Mouse (Mus musculus): ENCODE measurements around the gene Fnbp1. TPM values are rescaled to one million over a fixed set of nuclear protein-coding genes. Genes with fewer than 3 reads are reported as not detected.

Fnbp1 gene
- total RNA-seq, 2 experiments from 2014 or later: 75.3 to 77.3 TPM

DNA sequence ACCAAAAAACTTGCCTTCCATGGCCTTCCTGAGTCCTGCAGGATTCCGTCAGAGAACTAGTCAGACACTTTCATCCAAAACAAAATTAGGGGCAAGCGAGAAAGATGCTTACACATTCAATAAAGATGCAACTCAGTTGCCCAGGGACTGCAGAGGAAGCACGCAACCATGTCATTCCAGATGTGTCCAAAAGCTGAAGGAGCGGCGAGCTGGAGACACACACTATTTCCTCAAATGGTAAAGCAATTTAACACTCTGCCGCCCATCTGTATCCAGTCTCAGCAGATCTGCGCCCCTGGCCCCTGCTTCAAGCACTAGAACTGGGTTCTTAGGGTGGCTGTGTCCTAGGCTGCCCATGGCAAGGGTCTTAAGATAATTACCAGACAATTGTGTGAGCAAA, 66.0 kb downstream of the Fnbp1 start:
- no peak for DNase-seq

GRCm38 (mm10) chr2:31075168-31075567, 66.6 kb downstream of the Fnbp1 start:
- DNase-seq: no peak
- intact Hi-C loops (cut with DNase I): loop anchor here (10.0 kb wide), 1 partner anchor 70 kb away; the partner anchor contains the start of gene Fnbp1

More for the DNA sequence above, 66.0 kb downstream of the Fnbp1 start:
- intact Hi-C loops (cut with DNase I): loop anchor here (10.0 kb wide), 1 partner anchor 69 kb away; the partner anchor contains the start of gene Fnbp1

- DNase-seq: no peak
- intact Hi-C loops (cut with DNase I): no loop called here
Observed at GRCm38 (mm10) chr2:31069506-31069905, 72.3 kb downstream of the Fnbp1 start.

GRCm38 (mm10) chr2:31069114-31069445, 72.7 kb downstream of the Fnbp1 start:
- DNase-seq: no peak
- intact Hi-C loops (cut with DNase I): no loop called here

GRCm38 (mm10) chr2:31068246-31069113, 73.3 kb downstream of the Fnbp1 start:
- peak; percentile 66 for DNase-seq

GRCm38 (mm10) chr2:31067696-31068245, 74.0 kb downstream of the Fnbp1 start:
- intact Hi-C loops (cut with DNase I): no loop called here
- DNase-seq: no peak

More at GRCm38 (mm10) chr2:31068246-31069113, 73.3 kb downstream of the Fnbp1 start:
- intact Hi-C loops (cut with DNase I): no loop called here

DNA sequence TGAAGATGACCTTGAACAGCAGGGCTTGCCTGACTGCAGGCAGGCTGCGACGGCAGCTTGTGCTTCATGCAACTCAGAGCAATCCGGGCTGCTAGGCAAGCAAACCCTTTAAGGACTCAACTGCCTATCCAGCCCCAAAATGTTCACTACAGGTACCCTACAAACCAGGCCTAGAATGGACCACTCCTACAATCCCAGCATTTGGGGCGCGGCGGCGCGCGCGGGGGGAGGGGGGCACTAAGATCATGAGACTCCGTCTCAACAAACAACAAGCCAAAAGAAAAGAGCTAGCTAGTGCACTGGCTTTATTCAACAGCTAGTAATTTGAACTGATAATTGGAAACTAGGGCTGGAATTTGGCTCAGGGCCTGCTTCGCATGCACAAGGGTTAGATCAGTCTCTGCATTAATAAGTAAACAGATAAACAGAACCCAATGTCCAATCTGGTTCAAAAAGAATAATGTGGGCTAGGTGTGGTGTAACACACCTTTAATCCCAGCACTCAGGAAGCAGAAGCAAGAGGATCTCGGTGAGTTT, 74.7 kb downstream of the Fnbp1 start:
- DNase-seq: no peak
- intact Hi-C loops (cut with DNase I): no loop called here

GRCm38 (mm10) chr2:31066019-31066789, 75.6 kb downstream of the Fnbp1 start:
- DNase-seq: peak; percentile 90
- intact Hi-C loops (cut with DNase I): no loop called here

- intact Hi-C loops (cut with DNase I): no loop called here
- DNase-seq: no peak
Observed at GRCm38 (mm10) chr2:31061868-31062628, 79.8 kb downstream of the Fnbp1 start.

- DNase-seq: peak; percentile 62
- intact Hi-C loops (cut with DNase I): no loop called here
Observed at GRCm38 (mm10) chr2:31060787-31061730, 80.7 kb downstream of the Fnbp1 start.

GRCm38 (mm10) chr2:31060271-31060670, 81.5 kb downstream of the Fnbp1 start:
- intact Hi-C loops (cut with DNase I): no loop called here

DNA sequence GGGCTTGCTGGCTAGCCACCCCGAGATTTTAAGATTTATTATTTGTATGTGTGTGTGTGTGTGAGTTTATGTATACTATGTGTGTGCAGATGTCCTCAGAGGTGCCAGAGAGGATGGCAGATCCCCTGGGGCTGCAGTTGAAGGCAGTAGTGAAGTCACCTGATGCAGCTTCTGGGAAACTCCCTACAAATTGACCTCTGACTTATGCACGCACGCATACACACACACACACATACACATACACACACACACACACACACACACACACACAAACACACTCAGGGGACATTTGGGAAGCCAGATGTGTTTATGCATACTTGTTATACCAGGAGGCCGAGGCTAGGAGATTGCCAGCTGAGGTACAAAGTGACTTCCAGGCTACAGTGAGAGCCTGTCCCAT, 83.4 kb downstream of the Fnbp1 start:
- no peak for DNase-seq
- intact Hi-C loops (cut with DNase I): no loop called here

More at GRCm38 (mm10) chr2:31060271-31060670, 81.5 kb downstream of the Fnbp1 start:
- no peak for DNase-seq

- peak; percentile 44 for DNase-seq
- intact Hi-C loops (cut with DNase I): no loop called here
Observed at GRCm38 (mm10) chr2:31057549-31058177, 84.1 kb downstream of the Fnbp1 start.

DNA sequence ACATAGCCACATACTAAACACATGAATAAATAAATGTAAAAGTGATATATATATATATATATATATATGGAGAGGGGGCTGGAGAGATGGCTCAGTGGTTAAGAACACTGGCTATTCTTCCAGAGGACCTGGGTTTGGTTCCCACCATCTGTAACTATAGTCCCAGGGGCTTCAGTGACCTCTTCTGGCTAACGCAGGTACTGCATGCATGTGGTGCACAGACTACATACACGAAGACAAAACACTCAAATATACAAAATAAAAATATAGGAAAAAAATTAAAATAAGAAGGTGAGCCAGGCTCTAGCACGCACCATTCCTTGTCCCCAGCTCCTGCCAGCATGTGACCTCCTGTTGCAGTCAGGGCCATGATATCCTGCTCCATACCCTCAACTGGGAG, 85.7 kb downstream of the Fnbp1 start:
- intact Hi-C loops (cut with DNase I): no loop called here
- no peak for DNase-seq

DNA sequence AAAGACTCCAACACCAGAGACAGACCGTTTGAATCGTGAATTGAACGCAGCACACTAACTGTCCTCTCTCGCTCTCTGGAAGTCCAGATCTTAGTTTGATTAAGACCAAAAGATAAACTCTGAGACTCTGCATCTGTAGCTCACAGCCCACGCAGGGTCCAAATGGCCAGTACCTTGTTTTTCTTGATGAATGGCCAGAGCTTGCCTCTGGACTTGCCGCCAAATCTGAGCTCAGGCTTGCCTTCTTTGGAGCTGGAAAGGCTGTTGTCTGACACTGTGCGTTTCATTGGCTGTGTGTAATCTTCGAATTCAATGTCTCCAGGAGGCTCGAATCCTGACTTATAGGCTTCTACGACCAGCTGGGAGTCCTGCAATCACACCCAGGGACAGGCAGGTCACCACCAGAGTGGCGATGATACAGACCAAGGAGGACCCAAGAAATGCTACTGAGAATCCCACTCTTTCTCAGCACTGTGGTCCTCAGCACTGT, 87.9 kb downstream of the Fnbp1 start:
- intact Hi-C loops (cut with DNase I): no loop called here

DNA sequence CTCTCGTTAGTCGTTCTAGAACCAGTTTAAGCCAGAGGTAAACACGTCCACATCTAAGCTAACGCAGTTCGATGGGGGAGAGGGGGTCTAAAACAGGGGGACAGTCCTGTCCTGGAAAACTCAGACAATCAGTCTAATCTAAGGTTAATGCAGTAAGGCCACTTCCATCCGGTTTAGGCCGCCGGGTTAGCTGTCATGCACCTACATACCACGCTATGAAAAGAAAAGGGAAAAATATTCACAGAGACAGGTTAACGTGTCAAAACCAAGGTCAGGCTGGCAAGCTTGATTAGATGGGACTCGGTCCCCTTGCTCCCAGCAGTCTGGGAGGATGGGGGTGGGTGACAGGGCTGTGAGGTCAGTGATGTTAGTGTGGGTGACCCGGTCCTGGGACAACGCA, 88.4 kb downstream of the Fnbp1 start:
- intact Hi-C loops (cut with DNase I): no loop called here
- DNase-seq: no peak

More for the DNA sequence above, 87.9 kb downstream of the Fnbp1 start:
- no peak for DNase-seq

GRCm38 (mm10) chr2:31052441-31052840, 89.4 kb downstream of the Fnbp1 start:
- DNase-seq: no peak

DNA sequence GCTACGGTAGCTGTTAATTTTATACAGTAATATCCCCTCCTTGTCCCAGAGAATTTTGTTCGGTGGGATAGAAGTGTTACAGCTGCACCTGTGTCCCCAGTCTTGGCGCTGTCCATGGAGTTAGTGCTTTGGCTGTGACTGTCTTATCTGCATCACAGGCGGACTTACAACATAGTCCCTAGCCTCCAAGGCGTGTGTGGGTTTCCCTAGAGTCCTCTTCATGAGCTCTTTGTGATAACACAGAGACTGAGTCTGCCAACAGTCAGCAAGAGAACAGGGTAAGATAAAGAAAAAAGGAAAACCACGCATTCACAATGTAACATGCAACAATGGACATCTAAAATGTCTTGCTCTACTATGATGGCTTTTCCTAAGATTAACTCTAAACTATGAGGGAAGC, 93.8 kb downstream of the Fnbp1 start:
- no peak for DNase-seq
- intact Hi-C loops (cut with DNase I): no loop called here

More at GRCm38 (mm10) chr2:31052441-31052840, 89.4 kb downstream of the Fnbp1 start:
- intact Hi-C loops (cut with DNase I): no loop called here

Data from left cerebral cortex, postnatal 4 days (tissue).